Mouse (Mus musculus) midbrain, embryonic 11.5 days (tissue): Measurements from ENCODE around the gene Znhit3. TPM values are rescaled to one million over a fixed set of nuclear protein-coding genes. Genes with fewer than 3 reads are reported as not detected.

ENCODE experiments used
- ATAC-seq: fragments of 200-750 bp; cut with Nextera tagmentation; 2 replicates; pipeline ENCODE4 v1.8.0; 2017; ENCODE audit warnings: moderate TSS enrichment, moderate library complexity; ENCODE audit not compliant: low FRiP score
- DNase-seq: peaks from one replicate; pipeline ENCODE4 v3.0.0; 2015; ENCODE audit warnings: low spot score; ENCODE audit errors: missing footprints
- H3K27ac ChIP-seq: fragments of 300-500 bp; sonication (generic); 2 replicates; pipeline ENCODE4 v1.5.1; 2014; ENCODE audit warnings: low read depth, low read length
- H3K27me3 ChIP-seq: fragments of 300-500 bp; sonication (generic); 2 replicates; pipeline ENCODE4 v1.6.1; 2014; ENCODE audit warnings: mild to moderate bottlenecking, low read length, moderate library complexity, mixed read lengths; ENCODE audit not compliant: control insufficient read depth, insufficient read depth
- H3K36me3 ChIP-seq: fragments of 300-500 bp; sonication (generic); 2 replicates; pipeline ENCODE4 v1.6.1; 2014; ENCODE audit warnings: mild to moderate bottlenecking, low read length, moderate library complexity, mixed read lengths; ENCODE audit not compliant: control insufficient read depth, insufficient read depth
- H3K4me1 ChIP-seq: fragments of 300-500 bp; sonication (generic); 2 replicates; pipeline ENCODE4 v1.6.1; 2014; ENCODE audit warnings: low read length; ENCODE audit not compliant: control insufficient read depth, insufficient read depth
- H3K4me2 ChIP-seq: fragments of 300-500 bp; sonication (generic); 2 replicates; pipeline ENCODE4 v1.6.1; 2014; ENCODE audit warnings: mild to moderate bottlenecking, moderate library complexity
- H3K4me3 ChIP-seq: fragments of 300-500 bp; sonication (generic); 2 replicates; pipeline ENCODE4 v1.5.1; 2014; ENCODE audit warnings: low read depth, low read length
- H3K9ac ChIP-seq: fragments of 300-500 bp; sonication (generic); 2 replicates; pipeline ENCODE4 v1.6.1; 2014; ENCODE audit warnings: low read length
- H3K9me3 ChIP-seq: fragments of 300-500 bp; sonication (generic); 2 replicates; pipeline ENCODE4 v1.6.1; 2016; ENCODE audit warnings: low read length; ENCODE audit not compliant: control insufficient read depth
- WGBS: fragments of 180-500 bp; shearing (Covaris S2); extraction: QIAGEN DNeasy Blood & Tissue Kit; methylation state at CpG from one replicate; pipeline ENCODE4 v1.1.7; 2014; 5-methylcytosine and 5-hydroxymethylcytosine counted together
- polyA plus RNA-seq: library from polyadenylated mRNA; unstranded; fragments of >200 nt; fragmentation: Nextera tagmentation; extraction: Ambion mirVana; gene quantifications from 2 replicates; pipeline ENCODE4 v1.2.1, GENCODE M21; 2014

The Znhit3 gene
- polyA plus RNA-seq, 1 experiment from 2014 or later: 72.4 TPM

DNA sequence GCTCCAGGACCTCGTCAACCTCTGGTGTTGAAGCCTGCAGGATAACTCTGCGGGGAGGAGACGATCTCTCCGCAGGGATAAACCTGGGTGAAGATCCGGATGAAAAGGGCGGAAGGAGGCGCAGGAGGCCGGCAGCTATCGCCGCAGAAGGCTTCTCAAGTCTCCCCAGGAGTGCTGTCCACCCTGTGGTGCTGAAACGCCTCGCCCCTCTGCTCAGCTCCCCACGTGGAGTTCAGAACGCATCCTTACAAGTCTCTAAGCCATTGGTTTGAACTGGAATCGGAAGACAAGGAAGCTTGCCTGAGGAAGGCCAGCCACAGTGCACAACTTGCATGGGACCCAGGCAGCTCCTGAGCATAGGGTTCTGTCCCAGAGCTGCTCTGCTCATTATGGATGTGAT lies 27.8 kb upstream of the Znhit3 start:
- no peak overlapping the region for H3K4me3 ChIP-seq
- DNase-seq (peak; percentile 95), ATAC-seq (no peak)
- H3K9me3 ChIP-seq: no peaks in the 10 kb centered on the region
- H3K27ac ChIP-seq: no peak overlapping the region
- H3K36me3 ChIP-seq: no peaks in the 10 kb centered on the region
- peak overlapping the region; percentile 27 for H3K4me2 ChIP-seq
- under 1% methylated on average over 15 of the region's 15 CpGs for WGBS
- H3K4me1 ChIP-seq: peaks cover 21% of the 10 kb centered on the region
- peak overlapping the region; percentile 9; the same call in 1 of the 2 replicates for H3K9ac ChIP-seq
- H3K27me3 ChIP-seq: no peaks in the 10 kb centered on the region; the same call in 1 of the 2 replicates

DNA sequence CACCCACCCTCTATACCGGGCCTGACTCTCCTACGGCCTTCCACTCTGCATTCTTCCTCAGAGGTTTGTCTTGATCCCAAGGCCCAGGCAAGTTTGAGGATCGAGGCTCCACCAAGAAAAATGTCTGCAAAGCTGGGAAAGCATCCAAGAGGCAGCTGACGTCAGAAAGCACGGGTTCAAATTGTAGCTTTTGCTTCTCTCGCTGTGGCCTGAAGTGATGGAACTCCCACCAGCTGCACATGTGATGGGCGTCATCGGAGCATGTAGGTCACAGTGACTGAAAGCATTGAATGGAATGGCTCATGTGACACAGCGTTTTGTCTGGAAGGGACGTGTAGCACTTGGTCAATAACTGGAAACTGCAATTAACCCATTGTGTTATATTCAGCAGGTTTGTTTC lies 24.0 kb upstream of the Znhit3 start:
- no peak overlapping the region for H3K27ac ChIP-seq
- H3K4me3 ChIP-seq: no peak overlapping the region
- peaks cover 19% of the 10 kb centered on the region for H3K4me1 ChIP-seq
- H3K36me3 ChIP-seq: no peaks in the 10 kb centered on the region
- no peak for DNase-seq
- no peak for ATAC-seq
- no peaks in the 10 kb centered on the region for H3K9me3 ChIP-seq
- no peaks in the 10 kb centered on the region; the same call in 1 of the 2 replicates for H3K27me3 ChIP-seq
- WGBS: 82% methylated on average over 10 of the region's 10 CpGs
- H3K9ac ChIP-seq: no peak overlapping the region
- no peak overlapping the region for H3K4me2 ChIP-seq

DNA sequence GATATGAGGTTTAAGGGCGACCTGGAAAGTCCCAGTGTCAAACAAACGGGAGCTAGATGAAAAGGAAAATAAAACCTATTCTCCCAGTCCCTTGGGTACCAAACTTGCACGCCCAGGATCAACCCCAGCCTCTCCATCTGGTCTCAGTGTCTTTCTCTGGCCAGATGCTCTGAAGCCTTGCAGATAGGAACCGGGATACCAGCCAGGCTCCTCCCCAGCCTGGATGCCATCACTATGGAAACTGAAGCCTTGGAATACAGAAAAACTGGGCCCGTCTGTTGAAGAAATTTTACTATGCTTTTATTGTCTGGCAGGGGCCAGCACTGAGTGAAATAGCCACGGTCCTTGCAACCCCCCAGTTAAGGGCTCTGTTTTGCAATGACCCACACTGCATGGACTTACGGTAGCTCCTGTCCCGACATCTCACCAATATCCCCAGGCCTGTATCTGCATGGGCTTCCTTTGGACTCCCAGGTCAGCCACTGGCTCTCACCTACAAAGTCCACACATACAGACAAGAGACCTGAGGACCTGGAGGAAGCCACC lies 23.4 kb upstream of the Znhit3 start:
- Histone ChIP-seq H3K9ac (no peak overlapping the region), H3K36me3 (no peaks in the 10 kb centered on the region), H3K4me1 (peaks cover 13% of the 10 kb centered on the region), H3K9me3 (no peaks in the 10 kb centered on the region), H3K4me2 (no peak overlapping the region), H3K4me3 (no peak overlapping the region), H3K27me3 (no peaks in the 10 kb centered on the region; the same call in 1 of the 2 replicates), H3K27ac (no peak overlapping the region)
- ATAC-seq (no peak), DNase-seq (no peak)
- WGBS: 55% methylated on average over 8 of the region's 8 CpGs

GRCm38 (mm10) chr11:84932261-84932660 lies 16.1 kb upstream of the Znhit3 start:
- WGBS: 13% methylated on average over 6 of the region's 6 CpGs
- H3K9me3 ChIP-seq: no peaks in the 10 kb centered on the region
- no peaks in the 10 kb centered on the region for H3K36me3 ChIP-seq
- H3K4me2 ChIP-seq: no peak overlapping the region
- DNase-seq: no peak
- ATAC-seq: no peak
- no peak overlapping the region for H3K27ac ChIP-seq
- no peaks in the 10 kb centered on the region for H3K27me3 ChIP-seq
- no peak overlapping the region for H3K9ac ChIP-seq
- H3K4me3 ChIP-seq: no peak overlapping the region
- H3K4me1 ChIP-seq: no peaks in the 10 kb centered on the region

GRCm38 (mm10) chr11:84920981-84921380 lies 4.8 kb upstream of the Znhit3 start:
- peaks cover 2% of the 10 kb centered on the region; the same call in 1 of the 2 replicates for H3K4me1 ChIP-seq
- H3K9me3 ChIP-seq: no peaks in the 10 kb centered on the region
- H3K4me3 ChIP-seq: no peak overlapping the region
- no peaks in the 10 kb centered on the region for H3K27me3 ChIP-seq
- 88% methylated on average over 8 of the region's 8 CpGs for WGBS
- no peak overlapping the region for H3K4me2 ChIP-seq
- ATAC-seq: no peak
- H3K36me3 ChIP-seq: no peaks in the 10 kb centered on the region
- no peak overlapping the region for H3K9ac ChIP-seq
- H3K27ac ChIP-seq: no peak overlapping the region
- no peak for DNase-seq

- no peak overlapping the region for H3K4me3 ChIP-seq
- DNase-seq: no peak
- H3K4me2 ChIP-seq: no peak overlapping the region
- H3K27ac ChIP-seq: no peak overlapping the region
- no peaks in the 10 kb centered on the region for H3K36me3 ChIP-seq
- no peaks in the 10 kb centered on the region for H3K27me3 ChIP-seq
- WGBS: 75% methylated on average over 7 of the region's 7 CpGs
- no peak for ATAC-seq
- no peak overlapping the region for H3K9ac ChIP-seq
- no peaks in the 10 kb centered on the region for H3K9me3 ChIP-seq
- peaks cover 4% of the 10 kb centered on the region; the same call in 1 of the 2 replicates for H3K4me1 ChIP-seq
Observed at GRCm38 (mm10) chr11:84919951-84920350, 3.8 kb upstream of the Znhit3 start.

GRCm38 (mm10) chr11:84919276-84919675 lies 3.1 kb upstream of the Znhit3 start:
- H3K36me3 ChIP-seq: no peaks in the 10 kb centered on the region
- peaks cover 4% of the 10 kb centered on the region; the same call in 1 of the 2 replicates for H3K4me1 ChIP-seq
- WGBS: 42% methylated on average over 3 of the region's 3 CpGs
- no peak overlapping the region for H3K27ac ChIP-seq
- ATAC-seq (no peak), DNase-seq (no peak)
- no peak overlapping the region for H3K4me3 ChIP-seq
- no peak overlapping the region for H3K9ac ChIP-seq
- no peaks in the 10 kb centered on the region for H3K9me3 ChIP-seq
- no peak overlapping the region for H3K4me2 ChIP-seq
- H3K27me3 ChIP-seq: no peaks in the 10 kb centered on the region

DNA sequence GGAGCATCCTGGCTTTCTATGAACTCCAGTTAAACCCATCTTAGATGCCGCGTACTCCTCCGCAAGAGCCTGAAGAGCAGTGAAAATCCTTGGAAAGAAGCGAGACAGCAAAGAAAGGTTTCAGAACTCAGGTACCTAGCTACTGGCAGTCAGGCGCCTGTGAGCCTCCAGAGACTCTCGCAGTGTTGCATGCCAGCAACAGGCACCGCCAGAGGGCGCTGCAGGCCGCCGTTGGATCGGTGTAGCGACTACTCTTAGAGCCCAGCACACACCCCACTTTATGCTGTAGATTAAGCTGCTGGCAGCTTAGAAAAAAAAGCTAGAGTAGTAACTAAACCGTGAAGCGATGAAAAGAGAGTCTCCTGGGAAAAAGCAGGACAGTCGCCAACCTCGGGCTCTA lies 2.3 kb upstream of the Znhit3 start:
- 4% methylated on average over 16 of the region's 16 CpGs for WGBS
- DNase-seq: peak; percentile 99
- Histone ChIP-seq H3K4me2 (no peak overlapping the region; the same call in 1 of the 2 replicates), H3K4me3 (no peak overlapping the region), H3K36me3 (no peaks in the 10 kb centered on the region; the same call in 1 of the 2 replicates), H3K9me3 (no peaks in the 10 kb centered on the region), H3K9ac (no peak overlapping the region), H3K27me3 (no peaks in the 10 kb centered on the region), H3K27ac (no peak overlapping the region), H3K4me1 (peaks cover 4% of the 10 kb centered on the region; the same call in 1 of the 2 replicates)
- 0 out of 2 replicates have a peak, but pooled peaks have one; percentile 70 for ATAC-seq

DNA sequence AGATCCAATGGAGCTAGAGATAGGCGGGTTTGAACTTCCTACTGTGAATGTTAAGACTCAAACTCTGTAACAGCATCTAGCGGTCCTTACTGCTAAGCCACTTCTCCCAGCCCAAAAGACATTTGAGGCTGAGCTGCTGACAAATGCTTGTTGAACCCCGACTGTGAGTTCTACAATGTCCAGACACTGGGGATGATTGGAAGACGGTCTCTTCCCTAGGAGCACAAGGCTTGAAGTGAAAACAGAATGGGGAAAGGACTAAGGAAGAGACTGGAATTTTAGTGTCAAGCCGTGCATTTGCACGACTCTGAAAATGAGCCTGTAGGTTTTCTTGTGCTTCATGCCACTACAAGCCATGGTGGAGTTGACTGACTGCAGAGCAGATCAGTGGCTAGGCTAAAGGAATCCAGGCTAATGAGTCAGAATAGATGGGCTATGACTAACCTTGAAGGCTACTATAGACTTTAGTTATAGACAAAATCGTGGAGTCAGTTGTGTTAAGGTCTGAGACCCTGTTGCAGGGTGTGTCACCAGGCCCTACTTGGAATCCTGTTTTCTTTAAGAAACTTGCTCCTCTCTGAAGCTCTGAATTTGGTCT lies 636 bp upstream of the Znhit3 start:
- Histone ChIP-seq H3K4me2 (peak overlapping the region; percentile 48), H3K36me3 (peaks cover 5% of the 10 kb centered on the region; the same call in 1 of the 2 replicates), H3K27me3 (no peaks in the 10 kb centered on the region), H3K27ac (no peak overlapping the region), H3K4me1 (peaks cover 4% of the 10 kb centered on the region; the same call in 1 of the 2 replicates), H3K4me3 (peak overlapping the region; percentile 93), H3K9ac (peak overlapping the region; percentile 88), H3K9me3 (no peaks in the 10 kb centered on the region)
- peak; percentile 84 for DNase-seq
- no peak for ATAC-seq
- WGBS: 58% methylated on average over 7 of the region's 7 CpGs
